Mouse (Mus musculus): ENCODE data around the gene Pcca.

DNA sequence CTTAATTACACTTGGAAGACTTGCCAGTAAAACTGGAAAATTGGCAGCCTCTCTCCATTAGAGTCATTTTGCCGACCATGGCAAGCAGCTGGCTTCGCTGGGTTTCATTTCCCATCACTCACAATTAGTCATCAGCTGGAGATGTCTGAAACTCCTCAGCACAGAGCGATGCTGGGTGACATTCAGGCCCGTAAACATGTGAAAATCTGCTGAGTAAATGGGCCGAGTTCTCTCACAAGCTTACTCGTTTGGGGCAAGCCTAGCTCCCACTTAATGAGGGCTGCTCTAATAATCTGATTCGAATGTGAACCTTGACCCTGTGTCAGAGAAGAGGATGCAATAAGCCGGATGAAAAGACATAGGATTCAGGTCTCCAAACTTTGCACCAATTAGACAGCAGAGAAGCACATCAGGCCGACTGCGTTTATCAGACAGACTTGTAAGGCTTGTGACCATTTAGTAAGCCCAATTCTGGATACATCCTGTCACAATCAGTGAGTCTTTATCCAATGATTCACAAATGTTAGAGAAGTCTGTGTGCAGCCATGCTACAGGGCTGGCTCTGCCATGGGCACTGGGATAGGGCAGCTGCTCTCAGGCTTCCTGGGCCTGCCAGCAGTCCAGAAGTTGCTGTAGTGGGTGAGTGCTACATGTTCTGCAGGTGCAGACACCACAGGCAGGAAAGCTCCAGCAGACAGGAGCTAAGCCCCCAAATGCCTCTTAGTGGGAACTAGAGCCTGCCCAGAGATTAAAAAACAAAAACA, 349.9 kb downstream of the Pcca start:
- TF ChIP-seq CTCF (IDR thresholded peaks at IDR 0.05; ENCODE audit: control insufficient read depth, insufficient read depth, insufficient read length) (no peak), MYOG (IDR thresholded peaks at IDR 0.05; ENCODE audit: control insufficient read depth, extremely low read depth, insufficient read length) (no peak), USF1 (IDR thresholded peaks at IDR 0.05; ENCODE audit: low read depth) (no peak)

Measured in C2C12 (cell line).